Mouse (Mus musculus): ENCODE measurements around the gene Gm6034. TPM values are rescaled to one million over a fixed set of nuclear protein-coding genes. Genes with fewer than 3 reads are reported as not detected.

Gm6034 gene
- total and polyA plus RNA-seq, 3 experiments, result 0.11 TPM; not detected in 2

DNA sequence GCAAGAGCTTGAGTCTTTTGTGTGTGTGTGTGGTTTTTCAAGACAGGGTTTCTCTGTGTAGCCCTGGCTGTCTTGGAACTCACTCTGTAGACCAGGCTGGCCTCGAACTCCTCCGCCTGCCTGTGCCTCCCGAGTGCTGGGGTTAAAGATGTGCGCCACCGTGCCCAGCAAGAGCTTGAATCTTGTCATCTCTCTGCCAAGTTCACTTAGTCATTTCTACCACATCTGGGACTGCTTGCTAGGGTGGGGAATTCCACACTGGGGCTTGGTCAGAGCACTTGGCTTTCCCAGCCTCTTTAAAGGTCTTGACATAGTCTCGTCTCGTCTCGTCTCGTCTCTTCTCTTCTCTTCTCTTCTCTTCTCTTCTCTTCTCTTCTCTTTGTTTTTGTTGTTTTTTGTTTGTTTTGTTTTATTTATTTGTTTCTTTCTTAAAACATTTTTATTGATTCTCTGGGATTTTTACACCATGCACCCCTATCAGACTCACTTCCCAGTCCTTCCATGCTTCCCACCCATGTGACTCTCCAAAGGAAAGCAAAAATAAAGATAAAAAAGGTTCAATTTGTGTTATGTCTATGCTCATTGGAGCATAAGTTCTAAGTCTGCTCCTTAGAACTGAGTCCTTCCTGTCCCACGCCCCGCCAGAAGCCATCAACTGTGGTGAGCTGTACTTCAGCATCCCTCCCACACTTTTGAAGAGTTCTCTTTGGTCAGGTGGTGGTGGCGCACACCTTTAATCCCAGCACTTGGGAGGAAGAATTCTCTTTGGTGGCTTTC lies 41.5 kb upstream of the Gm6034 start:
- Histone ChIP-seq H3K79me2 (ENCODE audit: control insufficient read depth, insufficient read depth, low read length, poor library complexity) (peaks cover 61% of the 10 kb centered on the region), H3K9me3 (replicated peaks; ENCODE audit: insufficient read depth, low read length) (no peaks in the 10 kb centered on the region), H3K4me3 (ENCODE audit: control insufficient read depth in 1 of 2, insufficient read depth in 1 of 2, low read depth in 2 of 2, low read length in 2 of 2) (no peak overlapping the region), H3K9ac (ENCODE audit: control insufficient read depth, low read depth, low read length, poor library complexity, severe bottlenecking) (peak overlapping the region; percentile 49), H3K27me3 (ENCODE audit: control insufficient read depth in 1 of 2, insufficient read depth in 2 of 2, low read length in 2 of 2) (no peaks in the 10 kb centered on the region), H3K27ac (ENCODE audit: control insufficient read depth, low read depth, low read length) (peak overlapping the region; percentile 98), H3K4me1 (ENCODE audit: control insufficient read depth in 1 of 2, insufficient read depth in 2 of 2, low read length in 2 of 2) (peaks cover 33 to 52% of the 10 kb centered on the region in 2 experiments), H3K36me3 (ENCODE audit: control insufficient read depth in 1 of 2, insufficient read depth in 2 of 2, low read length in 2 of 2) (peaks cover 10 to 55% of the 10 kb centered on the region in 2 experiments)
- peak; percentile 87 for DNase-seq (ENCODE audit: low read depth, low spot score)
- TF ChIP-seq MAX (IDR thresholded peaks at IDR 0.05; ENCODE audit: low read length) (peak; percentile 60), MXI1 (IDR thresholded peaks at IDR 0.05; ENCODE audit: low read depth, low read length) (no peak), MYC (IDR thresholded peaks at IDR 0.05; ENCODE audit: low read depth, low read length) (peak; percentile 10; the same call in 1 of the 2 replicates), USF2 (IDR thresholded peaks at IDR 0.05; ENCODE audit: borderline replicate concordance in 1 of 2, insufficient read depth in 1 of 2, low read depth in 1 of 2, low read length in 2 of 2) (no peak), USF1 (IDR thresholded peaks at IDR 0.05; ENCODE audit: low read depth, low read length) (peak; percentile 56; the same call in 1 of the 2 replicates)

DNA sequence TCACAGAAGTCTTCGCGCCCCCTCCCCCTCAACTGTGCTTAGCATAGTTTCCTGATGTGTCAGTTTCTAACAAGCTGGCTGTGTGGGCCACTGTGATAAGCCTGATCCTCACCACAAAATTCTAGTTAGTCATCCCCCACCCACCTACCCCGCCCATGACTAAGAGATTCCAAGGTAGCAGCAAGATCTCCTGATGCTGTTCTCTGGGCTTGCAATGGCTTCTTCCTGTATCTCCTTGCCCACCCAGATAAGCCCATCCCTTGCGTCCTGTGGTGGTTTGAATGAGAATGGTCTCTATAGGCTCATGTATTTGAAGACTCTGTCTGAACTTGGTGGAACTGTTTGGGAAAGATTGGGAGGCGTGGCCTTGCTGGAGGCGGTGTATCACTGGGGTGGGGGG lies 40.8 kb upstream of the Gm6034 start:
- H3K27ac ChIP-seq (ENCODE audit: control insufficient read depth, low read depth, low read length), result peak overlapping the region; percentile 99
- H3K9ac ChIP-seq (ENCODE audit: control insufficient read depth, low read depth, low read length, poor library complexity, severe bottlenecking), result no peak overlapping the region
- H3K79me2 ChIP-seq (ENCODE audit: control insufficient read depth, insufficient read depth, low read length, poor library complexity), result peaks cover 66% of the 10 kb centered on the region
- peaks cover 33 to 52% of the 10 kb centered on the region in 2 experiments for H3K4me1 ChIP-seq (ENCODE audit: control insufficient read depth in 1 of 2, insufficient read depth in 2 of 2, low read length in 2 of 2)
- H3K36me3 ChIP-seq (ENCODE audit: control insufficient read depth in 1 of 2, insufficient read depth in 2 of 2, low read length in 2 of 2), result peaks cover 12 to 55% of the 10 kb centered on the region in 2 experiments
- H3K9me3 ChIP-seq (replicated peaks; ENCODE audit: insufficient read depth, low read length), result no peaks in the 10 kb centered on the region
- DNase-seq (ENCODE audit: low read depth, low spot score), result peak; percentile 98
- no peaks in the 10 kb centered on the region for H3K27me3 ChIP-seq (ENCODE audit: control insufficient read depth in 1 of 2, insufficient read depth in 2 of 2, low read length in 2 of 2)
- no peak overlapping the region for H3K4me3 ChIP-seq (ENCODE audit: control insufficient read depth in 1 of 2, insufficient read depth in 1 of 2, low read depth in 2 of 2, low read length in 2 of 2)
- TF ChIP-seq UBTF (IDR thresholded peaks at IDR 0.05; ENCODE audit: borderline replicate concordance, insufficient read depth, low read depth, low read length) (no peak), SIN3A (IDR thresholded peaks at IDR 0.05; ENCODE audit: low read length) (peak; percentile 79), CTCF (IDR thresholded peaks at IDR 0.05 in 2 of 3, conservative IDR thresholded peaks at IDR 0.05 in 1 of 3; ENCODE audit: control insufficient read depth in 1 of 3, insufficient read depth in 1 of 3, low read depth in 2 of 3, low read length in 3 of 3, poor library complexity in 1 of 3, severe bottlenecking in 1 of 3) (no peak), MAFK (IDR thresholded peaks at IDR 0.05; ENCODE audit: borderline replicate concordance, low read depth, low read length) (peak; percentile 50; the same call in 1 of the 2 replicates), CHD1 (IDR thresholded peaks at IDR 0.05; ENCODE audit: low read depth, low read length) (no peak), BHLHE40 (IDR thresholded peaks at IDR 0.05; ENCODE audit: borderline replicate concordance, low read depth, low read length) (no peak), HCFC1 (IDR thresholded peaks at IDR 0.05; ENCODE audit: low read depth, low read length) (no peak), TBP (IDR thresholded peaks at IDR 0.05; ENCODE audit: low read depth, low read length) (peak; percentile 54), EP300 (IDR thresholded peaks at IDR 0.05; ENCODE audit: low read depth in 1 of 2, low read length in 2 of 2) (peak; percentile 90 to 97), RAD21 (IDR thresholded peaks at IDR 0.05; ENCODE audit: low read depth, low read length) (no peak), MXI1 (IDR thresholded peaks at IDR 0.05; ENCODE audit: low read depth, low read length) (no peak), POLR2AphosphoS2 (IDR thresholded peaks at IDR 0.05; ENCODE audit: low read length) (no peak), E2F4 (IDR thresholded peaks at IDR 0.05; ENCODE audit: borderline replicate concordance, low read depth, low read length) (peak; percentile 26; the same call in 1 of the 2 replicates), NRF1 (IDR thresholded peaks at IDR 0.05; ENCODE audit: insufficient read depth, low read depth, low read length, poor library complexity, severe bottlenecking) (no peak), POLR2A (IDR thresholded peaks at IDR 0.05; ENCODE audit: control insufficient read depth in 1 of 2, insufficient read depth in 1 of 2, low read depth in 1 of 2, low read length in 2 of 2, poor library complexity in 1 of 2) (no peak; a peak in 1 of 4 replicates), GATA1 (IDR thresholded peaks at IDR 0.05; ENCODE audit: low read depth, low read length) (peak; percentile 92), ELF1 (IDR thresholded peaks at IDR 0.05; ENCODE audit: low read depth, low read length) (peak; percentile 81), MAZ (IDR thresholded peaks at IDR 0.05; ENCODE audit: low read depth, low read length) (peak; percentile 94), JUND (IDR thresholded peaks at IDR 0.05; ENCODE audit: low read depth, low read length) (peak; percentile 76; the same call in 1 of the 2 replicates), MYC (IDR thresholded peaks at IDR 0.05; ENCODE audit: low read depth, low read length) (peak; percentile 50; the same call in 1 of the 2 replicates), SMC3 (IDR thresholded peaks at IDR 0.05; ENCODE audit: low read depth, low read length) (no peak), USF1 (IDR thresholded peaks at IDR 0.05; ENCODE audit: low read depth, low read length) (no peak), CHD2 (IDR thresholded peaks at IDR 0.05; ENCODE audit: low read length) (peak; percentile 77), TCF12 (IDR thresholded peaks at IDR 0.05; ENCODE audit: low read depth, low read length) (peak; percentile 93), GABPA (IDR thresholded peaks at IDR 0.05; ENCODE audit: low read depth, low read length) (no peak), MEF2A (IDR thresholded peaks at IDR 0.05; ENCODE audit: extremely low read depth, insufficient replicate concordance, low read depth, low read length, poor library complexity, severe bottlenecking) (no peak), ZNF384 (IDR thresholded peaks at IDR 0.05; ENCODE audit: low read depth, low read length) (0 out of 2 replicates have a peak, but pooled peaks have one; percentile 20)
